Mouse (Mus musculus) ES-E14 (cell line): ENCODE results near the gene Gm20661. TPM values are rescaled to one million over a fixed set of nuclear protein-coding genes. Genes with fewer than 3 reads are reported as not detected.

Experiments
- DNase-seq: peaks from one replicate; pipeline ENCODE4 v3.0.0-alpha.2; 2013; ENCODE audit warnings: low read depth, low spot score
- H3K27ac ChIP-seq: 2 replicates; pipeline ENCODE4 v1.5.1; 2012; ENCODE audit warnings: low read depth, mild to moderate bottlenecking, low read length, moderate library complexity, mixed read lengths; ENCODE audit not compliant: poor library complexity, insufficient read depth, severe bottlenecking
- H3K36me3 ChIP-seq: 2 replicates; pipeline ENCODE4 v1.6.1; 2012; ENCODE audit warnings: mild to moderate bottlenecking, low read length, moderate library complexity, mixed read lengths; ENCODE audit not compliant: control insufficient read depth, poor library complexity, insufficient read depth, severe bottlenecking
- H3K4me1 ChIP-seq, 2 experiments: fragments of 150-350 bp in 1 of 2; sonication (generic) in 1 of 2; 2 replicates each; pipeline ENCODE4 v1.6.1; 2012; ENCODE audit warnings: low read length in 2 of 2, mild to moderate bottlenecking in 1 of 2, mixed read lengths in 1 of 2; ENCODE audit not compliant: control insufficient read depth in 2 of 2, insufficient read depth in 2 of 2, poor library complexity in 1 of 2
- H3K4me3 ChIP-seq, 2 experiments: fragments of 150-350 bp in 1 of 2; sonication (generic) in 1 of 2; 2 replicates each; pipeline ENCODE4 v1.5.1; 2012; ENCODE audit warnings: low read length in 2 of 2, low read depth in 1 of 2, mild to moderate bottlenecking in 1 of 2, mixed read lengths in 1 of 2; ENCODE audit not compliant: insufficient read depth in 1 of 2, poor library complexity in 1 of 2, severe bottlenecking in 1 of 2
- H3K9ac ChIP-seq: 2 replicates; pipeline ENCODE4 v1.6.1; 2012; ENCODE audit warnings: low read depth, mild to moderate bottlenecking, low read length, mixed read lengths; ENCODE audit not compliant: poor library complexity, insufficient read depth, severe bottlenecking
- H3K9me3 ChIP-seq: fragments of 150-350 bp; sonication (generic); 2 replicates; pipeline ENCODE4 v1.6.1; 2012; ENCODE audit warnings: low read depth, mild to moderate bottlenecking, low read length; ENCODE audit not compliant: control insufficient read depth, insufficient read depth
- CHD2 ChIP-seq: IDR thresholded peaks from 2 replicates; pipeline ENCODE4 v1.6.1; 2014; ENCODE audit warnings: mild to moderate bottlenecking, low read depth, low read length, inconsistent platforms
- HCFC1 ChIP-seq: IDR thresholded peaks from 2 replicates; pipeline ENCODE4 v1.6.1; 2012; ENCODE audit warnings: low read length, inconsistent platforms, borderline replicate concordance; ENCODE audit not compliant: insufficient read depth
- MAFK ChIP-seq: IDR thresholded peaks from 2 replicates; pipeline ENCODE4 v1.6.1; 2014; ENCODE audit warnings: mild to moderate bottlenecking, low read depth, low read length, inconsistent platforms; ENCODE audit not compliant: insufficient read depth
- ZC3H11A ChIP-seq: IDR thresholded peaks from 2 replicates; pipeline ENCODE4 v1.6.1; 2012; ENCODE audit warnings: low read depth, mild to moderate bottlenecking, inconsistent platforms, low read length, borderline replicate concordance
- ZNF384 ChIP-seq: IDR thresholded peaks from 2 replicates; pipeline ENCODE4 v1.6.1; 2012; ENCODE audit warnings: low read depth, low read length, inconsistent platforms
- in situ Hi-C, 2 experiments: fragments of 600-800 bp; cut with MboI; formaldehyde crosslinking; loops; one replicate each; pipeline ENCODE4 v1.15.1; 2025; ENCODE audit warnings: low sequenced_read_pairs in 2 of 2, inconsistent platforms in 1 of 2; ENCODE audit not compliant: unreplicated experiment in 2 of 2
- total RNA-seq: library from RNA; depleted of rRNA; stranded (reverse); fragments of 300-350 nt; gene quantifications from 2 replicates; pipeline ENCODE4 v1.2.3, GENCODE M21; 2012; rRNA removed

Gm20661 gene
- total RNA-seq, 1 experiment: 0.18 TPM

- DNase-seq: no peak
- Histone ChIP-seq H3K9ac (no peak overlapping the region), H3K4me3 (no peak overlapping the region), H3K27ac (no peak overlapping the region), H3K4me1 (peaks cover 0 to 3% of the 10 kb centered on the region in 2 experiments; a peak in 1 of 4 replicates), H3K9me3 (no peaks in the 10 kb centered on the region), H3K36me3 (peaks cover 9% of the 10 kb centered on the region; the same call in 1 of the 2 replicates)
- TF ChIP-seq CHD2 (no peak), ZNF384 (no peak), ZC3H11A (no peak), MAFK (no peak)
- in situ Hi-C loops: no loop called here
These were observed 43.7 kb downstream of the Gm20661 start for GRCm38 (mm10) chr9:108026584-108026983.

- TF ChIP-seq ZC3H11A: no peak
- no peak for TF ChIP-seq ZNF384
- TF ChIP-seq CHD2: no peak
- no peak overlapping the region for H3K4me3 ChIP-seq
- no peak overlapping the region for H3K27ac ChIP-seq
- in situ Hi-C loops: no loop called here
- no peak for DNase-seq
- peaks cover 10% of the 10 kb centered on the region; the same call in 1 of the 2 replicates for H3K36me3 ChIP-seq
- peaks cover 4 to 7% of the 10 kb centered on the region in 2 experiments; a peak in 3 of 4 replicates for H3K4me1 ChIP-seq
- no peak overlapping the region for H3K9ac ChIP-seq
- H3K9me3 ChIP-seq: no peaks in the 10 kb centered on the region
These were observed 45.0 kb downstream of the Gm20661 start for GRCm38 (mm10) chr9:108027867-108028266.

GRCm38 (mm10) chr9:108032126-108032525, 49.3 kb downstream of the Gm20661 start:
- TF ChIP-seq ZC3H11A (no peak), ZNF384 (no peak), HCFC1 (no peak), CHD2 (no peak)
- Histone ChIP-seq H3K36me3 (peaks cover 12% of the 10 kb centered on the region; the same call in 1 of the 2 replicates), H3K9ac (no peak overlapping the region), H3K4me3 (0 out of 4 replicates have a peak overlapping the region, but pooled peaks of 1 of the 2 experiments have one; percentile 21), H3K4me1 (peaks cover 6 to 9% of the 10 kb centered on the region in 2 experiments), H3K27ac (no peak overlapping the region), H3K9me3 (no peaks in the 10 kb centered on the region)
- no peak for DNase-seq
- in situ Hi-C loops: no loop called here

- Histone ChIP-seq H3K4me1 (peaks cover 6 to 9% of the 10 kb centered on the region in 2 experiments), H3K27ac (no peak overlapping the region), H3K9ac (no peak overlapping the region), H3K36me3 (peaks cover 12% of the 10 kb centered on the region), H3K4me3 (no peak overlapping the region), H3K9me3 (no peaks in the 10 kb centered on the region)
- no peak for TF ChIP-seq ZC3H11A
- TF ChIP-seq ZNF384: no peak
- TF ChIP-seq CHD2: no peak
- TF ChIP-seq HCFC1: no peak
- no peak for TF ChIP-seq MAFK
- in situ Hi-C loops: no loop called here
- no peak for DNase-seq
These were observed 52.7 kb downstream of the Gm20661 start for GRCm38 (mm10) chr9:108035331-108036156.

Other genes starting within 250 kb of the Gm20661 start
- gene Rbm5, start 212.1 kb upstream of the Gm20661 start, total RNA-seq: 97.7 and 116 TPM in 2 replicates
- 61.8 and 62.3 TPM in 2 replicates for gene Rbm6, start 109.8 kb upstream of the Gm20661 start, total RNA-seq
- 4.7 and 5.4 TPM in 2 replicates for gene Mon1a, start 94.9 kb upstream of the Gm20661 start, total RNA-seq
- 0.22 and 0.37 TPM in 2 replicates for gene Mst1r, start 76.2 kb upstream of the Gm20661 start, total RNA-seq
- gene Actl11, start 54.6 kb upstream of the Gm20661 start, total RNA-seq: not detected in 2 replicates
- gene Camkv, start 47.4 kb upstream of the Gm20661 start, total RNA-seq: 21.5 and 41.5 TPM in 2 replicates
- 43.7 and 72.1 TPM in 2 replicates for gene Traip, start 32.9 kb upstream of the Gm20661 start, total RNA-seq
- gene Uba7, start 7.6 kb upstream of the Gm20661 start, total RNA-seq: 0.79 and 1.0 TPM in 2 replicates
- gene Inka1, start 2.8 kb downstream of the Gm20661 start, total RNA-seq: 3.0 and 6.1 TPM in 2 replicates
- 1.2 and 2.4 TPM in 2 replicates for gene Cdhr4, start 9.4 kb downstream of the Gm20661 start, total RNA-seq
- gene Gm20662, start 13.3 kb downstream of the Gm20661 start, total RNA-seq: 0.45 and 0.63 TPM in 2 replicates
- gene Ip6k1, start 19.4 kb downstream of the Gm20661 start, total RNA-seq: 41.0 and 53.9 TPM in 2 replicates
- 22.9 and 28.3 TPM in 2 replicates for gene Gmppb, start 66.2 kb downstream of the Gm20661 start, total RNA-seq
- 2.7 and 3.8 TPM in 2 replicates for gene Amigo3, start 70.1 kb downstream of the Gm20661 start, total RNA-seq
- gene Mst1, start 97.4 kb downstream of the Gm20661 start, total RNA-seq: 2.9 and 3.6 TPM in 2 replicates
- gene Rnf123, start 100.3 kb downstream of the Gm20661 start, total RNA-seq: 14.5 and 28.1 TPM in 2 replicates
- gene Apeh, start 111.5 kb downstream of the Gm20661 start, total RNA-seq: 37.3 and 56.1 TPM in 2 replicates
- gene Bsn, start 207.3 kb downstream of the Gm20661 start, total RNA-seq: 0.45 and 0.58 TPM in 2 replicates